8 mouse cellular contexts compared by ENCODE assay signal in the genomic region with DNA sequence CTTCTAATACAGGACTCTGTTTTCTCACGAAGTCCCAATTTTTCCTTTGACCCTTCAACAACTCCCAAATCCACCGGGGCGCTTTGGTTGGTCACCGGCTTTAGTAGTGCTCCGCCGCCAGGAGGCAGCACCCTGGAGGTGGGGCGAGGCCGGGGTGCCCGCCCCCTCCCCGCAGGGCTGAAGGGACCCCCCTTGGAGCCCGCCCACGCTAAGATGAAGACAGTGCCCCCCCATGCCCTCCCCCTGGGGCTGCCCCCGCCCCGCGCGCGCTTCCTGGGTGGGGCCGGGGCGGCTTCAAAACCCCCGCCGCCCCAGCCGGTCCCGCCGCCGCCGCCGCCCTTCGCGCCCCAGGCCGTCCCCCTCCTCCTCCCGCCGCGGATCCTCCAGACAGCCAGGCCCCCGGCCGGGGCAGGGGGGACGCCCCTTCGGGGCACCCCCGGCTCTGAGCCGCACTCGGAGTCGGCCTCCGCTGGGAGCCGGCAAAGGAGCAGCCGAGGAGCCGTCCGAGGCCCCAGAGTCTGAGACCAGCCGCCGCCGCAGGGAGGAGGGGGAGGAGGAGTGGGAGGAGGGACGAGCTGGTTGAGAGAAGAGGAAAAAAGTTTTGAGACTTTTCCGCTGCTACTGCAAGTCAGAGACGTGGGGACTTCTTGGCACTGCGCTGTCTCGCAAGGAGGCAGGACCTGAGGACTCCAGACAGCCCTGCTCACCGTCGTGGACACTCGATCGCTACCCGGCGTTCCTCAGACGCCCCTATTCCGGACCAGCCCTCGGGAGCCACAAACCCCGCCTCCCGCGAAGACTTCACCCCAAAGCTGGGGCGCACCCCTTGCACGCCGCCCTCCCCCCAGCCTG. TPM values are rescaled to one million over a fixed set of nuclear protein-coding genes. Genes with fewer than 3 reads are reported as not detected.
DNase-seq lines count a peak whose midpoint lies in the region; ATAC-seq and TF ChIP-seq lines count a peak whose summit lies in the region.

Tgfb1 (plus strand) TSS at position 323 of the 852 bp plus-strand sequence.

- H3K27me3 ChIP-seq in hindbrain, embryonic 16.5 days (replicated peaks; ENCODE audit: control insufficient read depth, insufficient read depth, low read length): peaks cover 48% of the 10 kb centered on the region
- no peaks in the 10 kb centered on the region for H3K27me3 ChIP-seq in liver, embryonic 12.5 days (replicated peaks)
- no peaks in the 10 kb centered on the region for H3K27me3 ChIP-seq in testis, adult 2 months (ENCODE audit: control insufficient read depth, insufficient read depth, low read length)

- ATAC-seq in hindbrain, embryonic 16.5 days: peak; percentile 25; the same call in 1 of the 2 replicates
- peak; percentile 42 for ATAC-seq in liver, embryonic 12.5 days
- peak; percentile 10; the same call in 1 of the 2 replicates for ATAC-seq in monocyte, adult 5-6 weeks (replicated peaks; ENCODE audit: insufficient number of reproducible peaks, low FRiP score, low TSS enrichment, poor library complexity, severe bottlenecking)

- peak within 1 kb of the TSS; percentile 68 for H3K9ac ChIP-seq in hindbrain, embryonic 16.5 days (ENCODE audit: low read depth, low read length)
- H3K9ac ChIP-seq in liver, embryonic 12.5 days: peak within 1 kb of the TSS; percentile 87

- peak; percentile 34; the same call in 1 of the 2 replicates for TF ChIP-seq CTCF in testis, adult 2 months (IDR thresholded peaks at IDR 0.05; ENCODE audit: control insufficient read depth, insufficient read depth, insufficient replicate concordance, low read depth, low read length)

- peak within 1 kb of the TSS; percentile 66 for H3K4me2 ChIP-seq in hindbrain, embryonic 16.5 days (ENCODE audit: low read length)
- H3K4me2 ChIP-seq in liver, embryonic 12.5 days: peak within 1 kb of the TSS; percentile 97

- WGBS in hindbrain, embryonic 16.5 days: under 1% methylated on average over 46 of the region's 69 CpGs
- under 1% methylated on average over 60 of the region's 69 CpGs for WGBS in liver, embryonic 12.5 days (ENCODE audit: insufficient replicate concordance)

- H3K4me1 ChIP-seq in brown adipose tissue, adult 24 weeks (ENCODE audit: control insufficient read depth, insufficient read depth, insufficient read length, low read length): 0 out of 2 replicates have a peak, but pooled peaks cover 4% of the 10 kb centered on the region
- H3K4me1 ChIP-seq in hindbrain, embryonic 16.5 days (ENCODE audit: control insufficient read depth, insufficient read depth, low read depth, low read length): peaks cover 32% of the 10 kb centered on the region
- H3K4me1 ChIP-seq in liver, embryonic 12.5 days: peaks cover 90% of the 10 kb centered on the region
- H3K4me1 ChIP-seq in testis, adult 2 months (ENCODE audit: control insufficient read depth, insufficient read depth, low read length): peaks cover 27% of the 10 kb centered on the region

- peak; percentile 56 for DNase-seq in MEL-GATA-1-ER (ENCODE audit: extremely low read depth, low read depth)
- peak; percentile 72 for DNase-seq in gastrocnemius, postnatal 10 days
- no peak for DNase-seq in cerebellum, adult 11-12 months

- H3K4me3 ChIP-seq in brown adipose tissue, adult 24 weeks (ENCODE audit: insufficient read depth, low read depth, low read length): peak within 1 kb of the TSS; percentile 87
- H3K4me3 ChIP-seq in hindbrain, embryonic 16.5 days (ENCODE audit: low read length): peak within 1 kb of the TSS; percentile 49
- peak within 1 kb of the TSS; percentile 83 for H3K4me3 ChIP-seq in liver, embryonic 12.5 days
- peak within 1 kb of the TSS; percentile 82 for H3K4me3 ChIP-seq in testis, adult 2 months (ENCODE audit: control insufficient read depth, low read depth, low read length)

- peaks cover 2% of the 10 kb centered on the region; the same call in 1 of the 2 replicates for H3K36me3 ChIP-seq in hindbrain, embryonic 16.5 days (ENCODE audit: control insufficient read depth, insufficient read depth, low read length)
- H3K36me3 ChIP-seq in liver, embryonic 12.5 days: peaks cover 22% of the 10 kb centered on the region
- H3K36me3 ChIP-seq in testis, adult 2 months (ENCODE audit: control insufficient read depth, insufficient read depth, low read length): no peaks in the 10 kb centered on the region

- H3K27ac ChIP-seq in brown adipose tissue, adult 24 weeks (replicated peaks; ENCODE audit: low read depth, low read length): peak within 1 kb of the TSS; percentile 89
- H3K27ac ChIP-seq in hindbrain, embryonic 16.5 days (ENCODE audit: low read depth, low read length): peak within 1 kb of the TSS; percentile 51; the same call in 1 of the 2 replicates
- H3K27ac ChIP-seq in liver, embryonic 12.5 days: peak within 1 kb of the TSS; percentile 95
- H3K27ac ChIP-seq in testis, adult 2 months (ENCODE audit: control insufficient read depth, insufficient read depth, low read depth, low read length): peak within 1 kb of the TSS; percentile 5

- H3K9me3 ChIP-seq in hindbrain, embryonic 16.5 days (ENCODE audit: control insufficient read depth, low read length): peaks cover 3% of the 10 kb centered on the region; the same call in 1 of the 2 replicates
- H3K9me3 ChIP-seq in liver, embryonic 12.5 days (replicated peaks): no peaks in the 10 kb centered on the region

- TF ChIP-seq POLR2A in testis, adult 2 months (IDR thresholded peaks at IDR 0.05; ENCODE audit: control insufficient read depth, low read depth, low read length): no peak; the same call in none of the 2 replicates

RNA-seq across cellular contexts. Expression of gene Tgfb1, which starts in this region (rescaled TPM):
- polyA plus RNA-seq in brown adipose tissue, adult 24 weeks (2012; ENCODE audit: insufficient read depth, insufficient read length, missing spikeins): 11.7 and 13.2 TPM in 2 replicates
- 10 to 100 TPM; 15.2 to 25.6 TPM for total RNA-seq in gastrocnemius, postnatal 10 days (2021)
- 0.63 and 1.2 TPM in 2 replicates for polyA plus RNA-seq in hindbrain, embryonic 16.5 days (2015; fragmentation: Nextera tagmentation; extraction: Ambion mirVana)
- 13.6 and 14.2 TPM in 2 replicates for polyA plus RNA-seq in liver, embryonic 12.5 days (2016; fragmentation: Nextera tagmentation; extraction: Ambion mirVana)
- 59.4 to 115 TPM (median 71.4 TPM) in 3 replicates for total RNA-seq in monocyte, adult 5-6 weeks (2017)
- 6.8 and 6.9 TPM in 2 replicates for polyA plus RNA-seq in testis, adult 2 months (2012; rRNA removed)

Comparison
In these comparisons a context has a peak if more than half of its experiments do, and no peak if none do; other contexts are left out.
1. H3K27ac ChIP-seq: peak in every context shown above with its lines; median percentile 95 in liver, embryonic 12.5 days; 89 in brown adipose tissue, adult 24 weeks; 51 in hindbrain, embryonic 16.5 days; 5 in testis, adult 2 months.